Mouse (Mus musculus) heart, embryonic 14.5 days (tissue): ENCODE data around the gene Mogat1. TPM values are rescaled to one million over a fixed set of nuclear protein-coding genes. Genes with fewer than 3 reads are reported as not detected.
A peak's percentile ranks its signal among the peaks of the same experiment; 100 is the strongest.

Experiments
- ATAC-seq: fragments of 200-750 bp; cut with Nextera tagmentation; 2 replicates; pipeline ENCODE4 v1.8.0; 2017; ENCODE audit warnings: low read depth, moderate TSS enrichment; ENCODE audit not compliant: insufficient number of reproducible peaks, insufficient read depth, low FRiP score
- H3K27ac ChIP-seq, 2 experiments: fragments of 200-500 bp in 1 of 2; fragments of 300-500 bp in 1 of 2; sonication (generic) in 1 of 2; replicated peaks in 1 of 2; 2 replicates each; pipeline ENCODE4 v1.5.1; 2012 to 2014; ENCODE audit warnings: low read depth in 2 of 2, low read length in 2 of 2, control low read depth in 1 of 2, mild to moderate bottlenecking in 1 of 2, mixed read lengths in 1 of 2; ENCODE audit not compliant: control insufficient read depth in 1 of 2, insufficient read depth in 1 of 2
- H3K27me3 ChIP-seq: fragments of 300-500 bp; sonication (generic); 2 replicates; pipeline ENCODE4 v1.6.1; 2014; ENCODE audit warnings: mild to moderate bottlenecking, low read length, control low read depth; ENCODE audit not compliant: control insufficient read depth, insufficient read depth
- H3K36me3 ChIP-seq: fragments of 300-500 bp; sonication (generic); 2 replicates; pipeline ENCODE4 v1.6.1; 2014; ENCODE audit warnings: mild to moderate bottlenecking, control low read depth, low read length, mixed read lengths; ENCODE audit not compliant: control insufficient read depth, insufficient read depth
- H3K4me1 ChIP-seq, 2 experiments: fragments of 200-500 bp in 1 of 2; fragments of 300-500 bp in 1 of 2; sonication (generic) in 1 of 2; 2 replicates each; pipeline ENCODE4 v1.6.1; 2012 to 2014; ENCODE audit warnings: low read length in 2 of 2, control low read depth in 1 of 2, mixed read lengths in 1 of 2; ENCODE audit not compliant: control insufficient read depth in 2 of 2, insufficient read depth in 2 of 2
- H3K4me2 ChIP-seq: fragments of 300-500 bp; sonication (generic); 2 replicates; pipeline ENCODE4 v1.6.1; 2014; ENCODE audit warnings: mild to moderate bottlenecking, low read length
- H3K4me3 ChIP-seq, 2 experiments: fragments of 200-500 bp in 1 of 2; fragments of 300-500 bp in 1 of 2; sonication (generic) in 1 of 2; 2 replicates each; pipeline ENCODE4 v1.5.1; 2012 to 2014; ENCODE audit warnings: low read length in 2 of 2, mild to moderate bottlenecking in 2 of 2, control low read depth in 1 of 2, low read depth in 1 of 2, moderate library complexity in 1 of 2; ENCODE audit not compliant: control insufficient read depth in 1 of 2, insufficient read depth in 1 of 2
- H3K9ac ChIP-seq: fragments of 300-500 bp; sonication (generic); 2 replicates; pipeline ENCODE4 v1.6.1; 2014; ENCODE audit warnings: mild to moderate bottlenecking, low read length
- H3K9me3 ChIP-seq: fragments of 300-500 bp; sonication (generic); 2 replicates; pipeline ENCODE4 v1.6.1; 2016; ENCODE audit warnings: low read length, control low read depth; ENCODE audit not compliant: control insufficient read depth
- WGBS: fragments of 180-500 bp; shearing (Covaris S2); extraction: QIAGEN DNeasy Blood & Tissue Kit; methylation state at CpG from one replicate; pipeline ENCODE4 v1.1.7; 2014; 5-methylcytosine and 5-hydroxymethylcytosine counted together
- polyA plus RNA-seq: library from polyadenylated mRNA; unstranded; fragments of >200 nt; fragmentation: Nextera tagmentation; extraction: Ambion mirVana; gene quantifications from 2 replicates; pipeline ENCODE4 v1.2.1, GENCODE M21; 2014

Gene Mogat1
- polyA plus RNA-seq, 1 experiment from 2014 or later, result not detected

DNA sequence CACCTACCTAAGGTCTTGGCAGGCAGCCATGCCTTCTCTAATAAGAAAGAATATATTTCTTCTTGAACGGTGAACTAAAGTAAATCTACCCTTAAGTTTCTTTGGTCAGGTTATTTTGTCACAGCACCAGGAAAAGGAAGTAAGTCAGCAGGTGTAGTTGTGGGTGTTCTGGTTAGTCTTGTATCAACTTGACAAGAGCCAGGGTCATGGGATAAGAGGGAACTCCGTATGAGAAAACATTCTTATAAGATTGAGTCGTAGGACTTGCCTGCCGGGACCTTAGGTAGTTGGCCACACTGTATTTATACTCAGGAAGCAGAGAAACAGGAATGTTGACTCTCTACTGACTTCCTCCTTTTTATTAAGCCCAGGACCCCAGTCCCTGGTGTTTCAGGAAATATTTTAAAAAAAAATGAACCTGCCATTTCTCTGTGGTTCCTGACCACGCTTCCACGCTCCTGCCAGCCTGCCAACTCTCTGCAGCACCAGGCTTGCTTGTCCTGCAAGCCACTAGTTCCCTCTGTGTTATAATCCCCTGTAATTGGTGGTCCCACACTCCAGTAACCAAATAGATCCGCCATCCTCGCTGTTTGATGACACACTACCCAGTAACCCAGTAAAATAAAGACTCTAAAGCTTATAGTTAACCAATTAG is 43.3 kb downstream of the Mogat1 start:
- H3K27me3 ChIP-seq, result no peaks in the 10 kb centered on the region
- 0 out of 2 replicates have a peak, but pooled peaks cover 5% of the 10 kb centered on the region for H3K9me3 ChIP-seq
- ATAC-seq, result no peak
- H3K36me3 ChIP-seq, result no peaks in the 10 kb centered on the region
- no peak overlapping the region; a peak in 1 of 4 replicates for H3K27ac ChIP-seq
- WGBS, result 57% methylated on average over 8 of the region's 8 CpGs
- H3K9ac ChIP-seq, result no peak overlapping the region
- H3K4me1 ChIP-seq, result no peaks in the 10 kb centered on the region
- H3K4me2 ChIP-seq, result no peak overlapping the region
- H3K4me3 ChIP-seq, result no peak overlapping the region

DNA sequence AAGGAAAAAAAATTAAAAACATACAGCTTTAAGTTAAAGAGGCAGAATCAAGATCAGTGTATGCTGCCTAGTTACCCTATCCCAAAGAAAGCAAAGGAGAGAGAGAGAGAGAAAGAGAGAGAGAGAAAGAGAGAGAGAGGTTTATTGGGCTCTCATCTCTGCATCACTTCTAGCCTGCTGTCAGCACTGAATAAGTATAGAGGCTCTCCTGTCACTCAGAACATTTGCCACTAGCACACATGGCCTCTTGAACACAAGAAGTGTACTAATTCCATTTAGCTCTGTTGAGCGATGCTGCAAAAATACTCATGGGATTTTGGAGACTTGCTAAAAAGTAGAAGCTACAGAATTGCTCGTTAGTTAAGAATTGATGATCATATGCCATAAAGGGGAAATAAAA is 56.2 kb downstream of the Mogat1 start:
- Histone ChIP-seq H3K9ac (no peak overlapping the region), H3K27ac (peak overlapping the region in 1 of 2 experiments; percentile 92; a peak in 3 of 4 replicates), H3K36me3 (no peaks in the 10 kb centered on the region), H3K4me2 (peak overlapping the region; percentile 49), H3K4me1 (peaks cover 13 to 29% of the 10 kb centered on the region in 2 experiments), H3K27me3 (no peaks in the 10 kb centered on the region), H3K9me3 (peaks cover 10% of the 10 kb centered on the region), H3K4me3 (no peak overlapping the region)
- 29% methylated on average over 2 of the region's 2 CpGs for WGBS
- peak; percentile 43; the same call in 1 of the 2 replicates for ATAC-seq

DNA sequence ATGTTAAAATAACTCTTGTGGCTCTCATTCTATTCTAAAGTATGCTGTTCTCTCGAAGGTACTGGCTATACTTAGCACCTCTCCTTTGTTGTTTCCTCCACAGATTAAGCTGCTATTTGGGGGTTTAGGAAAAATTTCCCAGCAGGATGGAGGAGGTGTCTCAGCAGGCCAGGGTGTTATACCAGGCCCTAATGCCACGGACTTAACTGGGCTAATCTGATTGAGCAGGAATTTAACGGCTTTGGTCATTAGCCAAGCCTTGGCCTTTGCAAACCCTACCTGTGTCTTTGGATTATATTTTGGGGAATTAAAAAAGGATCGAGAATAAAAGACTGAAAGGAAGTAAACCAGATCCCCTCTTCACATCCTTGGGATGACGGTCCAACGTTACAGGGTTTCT is 56.6 kb downstream of the Mogat1 start:
- WGBS, result 10% methylated on average over 6 of the region's 6 CpGs
- H3K4me3 ChIP-seq, result no peak overlapping the region
- ATAC-seq, result no peak
- H3K9ac ChIP-seq, result peak overlapping the region; percentile 46; the same call in 1 of the 2 replicates
- no peaks in the 10 kb centered on the region for H3K27me3 ChIP-seq
- H3K9me3 ChIP-seq, result peaks cover 10% of the 10 kb centered on the region
- H3K4me1 ChIP-seq, result peaks cover 13 to 29% of the 10 kb centered on the region in 2 experiments
- peak overlapping the region; percentile 84 to 92 for H3K27ac ChIP-seq
- peak overlapping the region; percentile 49 for H3K4me2 ChIP-seq
- no peaks in the 10 kb centered on the region for H3K36me3 ChIP-seq

DNA sequence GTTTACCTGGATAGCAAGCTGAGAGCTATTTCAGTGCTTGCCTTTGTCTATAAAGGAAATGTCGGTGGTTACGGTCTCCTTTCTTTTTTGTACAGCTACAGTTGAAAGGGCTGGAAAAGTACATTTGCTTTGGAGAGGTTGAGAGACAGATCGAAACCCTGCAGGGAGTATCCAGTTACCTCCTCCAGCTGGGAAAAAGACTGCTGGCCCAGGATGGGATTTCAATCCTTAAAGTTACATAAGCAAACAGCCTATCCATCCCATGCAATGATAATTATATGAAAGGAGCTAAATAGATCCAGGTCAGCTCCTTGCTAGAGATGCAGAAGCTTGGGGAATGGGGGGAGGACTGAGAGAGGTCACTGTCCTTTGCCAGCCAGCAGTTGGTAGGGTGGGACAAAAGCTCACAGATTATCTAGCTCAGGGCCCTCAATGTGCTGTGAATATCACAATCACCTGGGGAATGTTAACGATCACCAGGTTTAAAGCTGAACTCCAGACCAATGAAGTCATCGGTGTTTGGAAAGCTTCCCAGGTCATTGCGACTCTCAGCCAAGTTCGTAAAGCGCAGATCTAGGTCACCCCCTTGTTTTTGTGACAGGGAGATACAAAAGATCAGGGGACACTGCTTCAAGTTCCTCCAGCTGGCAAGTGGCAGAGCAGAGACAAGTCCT is 57.2 kb downstream of the Mogat1 start:
- Histone ChIP-seq H3K4me1 (peaks cover 13 to 29% of the 10 kb centered on the region in 2 experiments), H3K9me3 (peaks cover 10% of the 10 kb centered on the region), H3K36me3 (no peaks in the 10 kb centered on the region), H3K27ac (peak overlapping the region; percentile 84 to 92), H3K4me3 (no peak overlapping the region), H3K9ac (peak overlapping the region; percentile 46; the same call in 1 of the 2 replicates), H3K4me2 (peak overlapping the region; percentile 49), H3K27me3 (no peaks in the 10 kb centered on the region)
- WGBS, result 6% methylated on average over 8 of the region's 8 CpGs
- peak; percentile 61 for ATAC-seq

DNA sequence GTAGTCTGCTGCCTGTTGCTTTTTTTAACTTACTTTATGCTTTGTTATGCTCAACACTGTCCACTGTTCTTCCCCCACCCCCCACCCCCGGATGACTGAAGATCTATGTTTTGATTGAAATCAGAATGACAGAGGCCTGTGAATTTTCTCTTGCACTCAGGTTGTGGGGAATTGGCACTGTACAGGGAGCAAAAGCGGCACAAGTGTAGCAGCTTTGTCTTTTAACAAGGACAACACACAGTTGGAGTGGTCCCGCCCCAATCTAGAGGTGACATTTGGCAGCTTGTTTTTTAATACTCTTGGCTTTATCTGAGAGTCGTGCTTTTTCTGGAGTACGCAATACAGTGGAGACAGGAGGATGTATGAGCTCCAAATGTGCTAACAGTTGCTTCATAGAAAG is 58.8 kb downstream of the Mogat1 start:
- 29% methylated on average over 5 of the region's 5 CpGs for WGBS
- Histone ChIP-seq H3K36me3 (no peaks in the 10 kb centered on the region), H3K27me3 (no peaks in the 10 kb centered on the region), H3K9ac (no peak overlapping the region), H3K4me3 (no peak overlapping the region), H3K4me1 (peaks cover 13 to 29% of the 10 kb centered on the region in 2 experiments), H3K27ac (peak overlapping the region; percentile 65 to 92), H3K9me3 (peaks cover 10% of the 10 kb centered on the region), H3K4me2 (no peak overlapping the region)
- peak; percentile 62 for ATAC-seq

DNA sequence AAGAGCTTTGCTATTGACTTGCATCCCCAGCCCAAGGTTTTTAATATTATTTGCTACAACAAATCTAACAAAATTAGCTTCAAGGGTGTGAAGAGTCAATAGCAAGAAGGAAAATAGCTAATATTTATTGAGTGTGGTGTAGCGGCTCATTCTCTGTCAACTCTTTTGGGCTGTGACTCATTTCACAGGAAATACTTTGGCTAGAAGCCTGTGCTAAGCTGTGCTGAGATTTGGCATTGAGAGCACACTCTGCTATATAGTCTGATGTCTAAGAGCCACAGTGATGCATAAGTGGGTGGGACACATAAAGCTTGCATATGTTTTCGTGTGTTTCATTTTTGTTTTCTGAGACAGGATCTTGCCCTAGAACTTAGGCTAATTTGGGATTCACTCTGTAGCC is 74.3 kb downstream of the Mogat1 start:
- WGBS, result 59% methylated on average over 2 of the region's 2 CpGs
- no peak overlapping the region for H3K27ac ChIP-seq
- H3K9ac ChIP-seq, result no peak overlapping the region
- H3K9me3 ChIP-seq, result 0 out of 2 replicates have a peak, but pooled peaks cover 4% of the 10 kb centered on the region
- H3K4me3 ChIP-seq, result no peak overlapping the region
- no peak overlapping the region for H3K4me2 ChIP-seq
- H3K4me1 ChIP-seq, result peaks cover 2 to 10% of the 10 kb centered on the region in 2 experiments
- no peaks in the 10 kb centered on the region for H3K27me3 ChIP-seq
- ATAC-seq, result no peak
- H3K36me3 ChIP-seq, result no peaks in the 10 kb centered on the region

DNA sequence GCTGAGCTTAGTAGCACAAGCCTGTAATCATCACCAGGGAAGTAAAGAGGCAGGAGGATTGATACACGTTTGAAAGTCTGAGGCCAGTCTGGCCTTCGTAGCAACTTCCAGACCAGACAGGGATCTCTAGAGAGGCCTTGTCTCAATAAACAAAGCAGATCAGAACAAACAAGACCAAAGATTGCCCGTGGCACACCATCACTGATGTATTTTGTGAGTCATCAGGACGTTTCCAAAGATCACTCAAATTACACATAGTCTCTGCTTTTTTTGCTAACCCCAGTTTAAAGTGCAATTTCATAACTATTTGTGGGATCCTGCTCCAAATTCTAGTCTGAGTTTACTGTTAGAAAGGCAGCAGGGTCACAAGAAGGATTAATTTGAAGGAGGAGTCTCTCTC is 76.2 kb downstream of the Mogat1 start:
- H3K4me3 ChIP-seq, result no peak overlapping the region
- H3K4me1 ChIP-seq, result peaks cover 2 to 10% of the 10 kb centered on the region in 2 experiments
- H3K27me3 ChIP-seq, result no peaks in the 10 kb centered on the region
- H3K9me3 ChIP-seq, result no peaks in the 10 kb centered on the region
- no peak overlapping the region for H3K27ac ChIP-seq
- ATAC-seq, result no peak
- no peak overlapping the region for H3K9ac ChIP-seq
- no peaks in the 10 kb centered on the region for H3K36me3 ChIP-seq
- no peak overlapping the region for H3K4me2 ChIP-seq
- WGBS, result 28% methylated on average over 4 of the region's 4 CpGs
